Mouse (Mus musculus): ENCODE measurements around the gene D17Wsu92e. TPM values are rescaled to one million over a fixed set of nuclear protein-coding genes. Genes with fewer than 3 reads are reported as not detected.

The D17Wsu92e gene
- polyA plus RNA-seq, 1 experiment from 2014 or later = 10.3 TPM

DNA sequence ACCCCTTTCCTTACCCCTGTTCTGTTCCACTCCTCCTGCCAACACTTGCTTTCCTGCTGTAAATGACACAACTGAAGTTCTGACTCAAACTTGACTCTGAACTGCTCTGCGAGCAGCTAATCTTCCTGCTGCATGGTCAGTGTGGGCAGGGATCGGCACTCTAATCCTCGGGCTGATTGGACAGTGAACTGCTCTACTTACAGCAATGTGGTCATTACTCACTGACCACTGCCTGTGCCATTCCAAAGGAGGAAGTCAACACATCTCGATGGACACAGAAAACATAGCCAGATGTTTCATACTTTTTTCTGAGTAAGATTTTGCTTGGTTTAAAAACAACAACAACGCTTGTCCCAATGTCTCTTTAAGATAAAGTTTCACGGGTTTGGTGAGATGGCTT, 55.4 kb downstream of the D17Wsu92e start:
- Histone ChIP-seq H3K4me1 (ENCODE audit: control insufficient read depth, insufficient read depth, low read depth, low read length) (peaks cover 7% of the 10 kb centered on the region; the same call in 1 of the 2 replicates), H3K9me3 (ENCODE audit: control insufficient read depth, low read length) (no peaks in the 10 kb centered on the region), H3K27ac (ENCODE audit: low read depth, low read length) (no peak overlapping the region), H3K4me3 (ENCODE audit: low read length) (no peak overlapping the region), H3K4me2 (ENCODE audit: low read length) (no peak overlapping the region), H3K36me3 (ENCODE audit: control insufficient read depth, insufficient read depth, low read length) (peaks cover 9% of the 10 kb centered on the region), H3K9ac (ENCODE audit: low read depth, low read length) (no peak overlapping the region), H3K27me3 (replicated peaks; ENCODE audit: control insufficient read depth, insufficient read depth, low read length) (no peaks in the 10 kb centered on the region)
- 97% methylated on average over 6 of the region's 6 CpGs for WGBS
- ATAC-seq = no peak

DNA sequence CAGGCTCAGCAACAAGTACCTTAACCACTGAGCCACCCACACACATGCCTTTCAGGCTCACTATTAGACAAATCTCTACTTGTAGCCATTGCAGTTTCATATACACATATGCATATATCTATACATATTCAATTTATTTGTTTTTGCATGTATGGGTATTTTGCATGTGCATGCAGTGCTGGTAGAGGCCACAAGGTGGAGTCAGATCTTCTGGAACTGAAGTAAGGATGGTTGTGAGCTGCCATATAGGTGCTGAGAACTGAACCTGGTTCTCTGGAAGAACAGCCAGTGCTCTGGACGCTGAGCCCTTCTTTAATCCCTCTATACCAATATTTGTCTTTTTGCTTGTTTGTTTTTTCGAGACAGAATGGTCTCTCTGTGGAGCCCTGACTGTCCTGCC, 56.0 kb downstream of the D17Wsu92e start:
- 97% methylated on average over 2 of the region's 2 CpGs for WGBS

DNA sequence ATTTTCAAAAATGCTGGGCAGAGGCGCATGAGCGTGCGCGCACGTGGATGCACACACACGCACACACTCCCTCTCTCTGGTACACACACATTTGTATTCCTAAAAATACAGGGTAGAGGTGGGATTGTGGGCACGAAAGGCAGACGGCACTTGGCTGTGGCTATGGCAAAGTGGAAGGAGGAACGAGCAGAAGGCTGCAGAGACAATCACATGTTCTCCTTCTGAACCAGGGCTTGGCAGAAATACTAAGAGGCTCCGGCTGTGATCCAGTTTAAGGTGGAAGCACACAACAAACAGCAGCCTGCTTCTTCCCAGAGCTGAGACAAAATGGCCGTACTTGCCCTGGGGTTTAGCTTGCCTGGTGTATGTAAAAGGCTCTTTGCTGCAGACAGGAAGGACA, 57.6 kb downstream of the D17Wsu92e start:
- 92% methylated on average over 11 of the region's 11 CpGs for WGBS
- H3K9ac ChIP-seq (ENCODE audit: low read depth, low read length) = no peak overlapping the region
- H3K4me2 ChIP-seq (ENCODE audit: low read length) = no peak overlapping the region
- H3K9me3 ChIP-seq (ENCODE audit: control insufficient read depth, low read length) = no peaks in the 10 kb centered on the region
- H3K4me3 ChIP-seq (ENCODE audit: low read length) = no peak overlapping the region
- H3K27ac ChIP-seq (ENCODE audit: low read depth, low read length) = no peak overlapping the region
- peaks cover 9% of the 10 kb centered on the region for H3K36me3 ChIP-seq (ENCODE audit: control insufficient read depth, insufficient read depth, low read length)
- H3K27me3 ChIP-seq (replicated peaks; ENCODE audit: control insufficient read depth, insufficient read depth, low read length) = no peaks in the 10 kb centered on the region
- ATAC-seq = no peak
- H3K4me1 ChIP-seq (ENCODE audit: control insufficient read depth, insufficient read depth, low read depth, low read length) = peaks cover 7% of the 10 kb centered on the region; the same call in 1 of the 2 replicates

More for the DNA sequence above, 56.0 kb downstream of the D17Wsu92e start:
- Histone ChIP-seq H3K4me3 (ENCODE audit: low read length) (no peak overlapping the region), H3K4me1 (ENCODE audit: control insufficient read depth, insufficient read depth, low read depth, low read length) (peaks cover 7% of the 10 kb centered on the region; the same call in 1 of the 2 replicates), H3K4me2 (ENCODE audit: low read length) (no peak overlapping the region), H3K27me3 (replicated peaks; ENCODE audit: control insufficient read depth, insufficient read depth, low read length) (no peaks in the 10 kb centered on the region), H3K9me3 (ENCODE audit: control insufficient read depth, low read length) (no peaks in the 10 kb centered on the region), H3K27ac (ENCODE audit: low read depth, low read length) (no peak overlapping the region), H3K36me3 (ENCODE audit: control insufficient read depth, insufficient read depth, low read length) (peaks cover 9% of the 10 kb centered on the region), H3K9ac (ENCODE audit: low read depth, low read length) (no peak overlapping the region)
- ATAC-seq = no peak

- Histone ChIP-seq H3K27me3 (replicated peaks; ENCODE audit: control insufficient read depth, insufficient read depth, low read length) (no peaks in the 10 kb centered on the region), H3K27ac (ENCODE audit: low read depth, low read length) (no peak overlapping the region), H3K9ac (ENCODE audit: low read depth, low read length) (0 out of 2 replicates have a peak overlapping the region, but pooled peaks have one; percentile 24), H3K4me1 (ENCODE audit: control insufficient read depth, insufficient read depth, low read depth, low read length) (peaks cover 7% of the 10 kb centered on the region; the same call in 1 of the 2 replicates), H3K9me3 (ENCODE audit: control insufficient read depth, low read length) (no peaks in the 10 kb centered on the region), H3K36me3 (ENCODE audit: control insufficient read depth, insufficient read depth, low read length) (peaks cover 9% of the 10 kb centered on the region), H3K4me3 (ENCODE audit: low read length) (no peak overlapping the region), H3K4me2 (ENCODE audit: low read length) (no peak overlapping the region)
- ATAC-seq = peak; percentile 90
- WGBS = 24% methylated on average over 9 of the region's 9 CpGs
These were observed 58.7 kb downstream of the D17Wsu92e start for GRCm38 (mm10) chr17:27761639-27762336.

DNA sequence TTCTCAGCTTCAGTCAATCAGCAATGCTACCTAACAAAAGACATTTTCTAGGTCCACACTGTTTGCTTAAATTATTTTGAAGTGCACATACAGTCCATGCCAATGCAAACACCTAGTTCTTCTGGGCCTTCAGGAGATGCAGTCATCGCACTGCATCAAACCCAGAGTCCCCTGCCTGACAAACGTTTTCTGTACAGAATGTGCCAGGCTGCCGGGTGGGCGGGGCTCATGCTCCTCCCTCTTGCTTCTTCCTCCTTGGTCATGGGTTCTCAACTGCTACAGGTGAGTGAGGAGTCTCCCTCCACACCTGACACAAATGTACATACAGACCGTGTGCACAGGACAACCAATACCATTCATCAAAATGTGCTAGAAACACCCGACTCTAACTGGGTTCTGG, 60.3 kb downstream of the D17Wsu92e start:
- Histone ChIP-seq H3K27me3 (replicated peaks; ENCODE audit: control insufficient read depth, insufficient read depth, low read length) (no peaks in the 10 kb centered on the region), H3K9ac (ENCODE audit: low read depth, low read length) (no peak overlapping the region), H3K4me2 (ENCODE audit: low read length) (no peak overlapping the region), H3K9me3 (ENCODE audit: control insufficient read depth, low read length) (no peaks in the 10 kb centered on the region), H3K27ac (ENCODE audit: low read depth, low read length) (no peak overlapping the region), H3K4me3 (ENCODE audit: low read length) (no peak overlapping the region), H3K36me3 (ENCODE audit: control insufficient read depth, insufficient read depth, low read length) (peaks cover 9% of the 10 kb centered on the region), H3K4me1 (ENCODE audit: control insufficient read depth, insufficient read depth, low read depth, low read length) (peaks cover 7% of the 10 kb centered on the region; the same call in 1 of the 2 replicates)
- WGBS = 84% methylated on average over 6 of the region's 6 CpGs
- ATAC-seq = no peak

DNA sequence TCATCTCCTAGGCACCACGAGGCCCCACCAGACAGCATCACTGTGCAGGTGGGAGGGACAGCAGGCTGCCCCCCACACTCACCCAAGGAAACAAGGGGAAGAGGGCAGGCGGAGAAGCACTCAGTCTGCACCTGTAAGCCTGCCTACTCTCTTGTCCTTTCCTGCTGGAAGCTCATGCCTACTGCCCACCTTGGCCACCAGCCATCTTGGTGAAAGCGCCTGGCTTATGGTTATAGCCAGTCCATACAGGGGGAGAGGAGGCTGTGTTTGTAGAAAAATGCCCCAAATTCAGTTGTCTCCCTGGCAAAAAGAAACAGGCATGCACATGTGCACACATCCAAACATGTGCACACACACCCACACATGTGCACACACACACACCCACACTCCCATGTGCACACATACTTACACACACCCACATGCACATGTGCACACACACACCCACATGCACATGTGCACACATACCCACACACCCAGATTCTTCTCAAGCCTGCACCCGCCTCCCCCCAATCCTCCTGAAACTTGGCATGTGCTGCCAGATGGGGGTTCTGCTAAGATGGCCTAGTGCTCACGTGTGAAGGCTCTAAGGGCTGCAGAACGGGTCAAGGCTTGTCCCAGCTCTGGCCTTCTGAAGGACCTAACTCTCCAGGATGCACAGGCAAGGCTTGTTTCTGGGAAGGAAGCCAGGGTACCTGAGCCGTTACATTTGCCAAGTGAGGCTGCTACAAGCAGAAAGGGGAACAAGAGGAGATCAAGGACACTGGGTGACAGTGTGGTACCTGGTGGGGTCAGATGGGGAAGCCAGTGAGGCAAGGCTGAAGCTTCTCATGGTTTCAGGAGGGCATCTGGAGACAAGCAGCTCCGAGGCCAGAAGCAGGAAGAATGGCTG, 68.9 kb downstream of the D17Wsu92e start:
- 86% methylated on average over 8 of the region's 8 CpGs for WGBS
- Histone ChIP-seq H3K27me3 (replicated peaks; ENCODE audit: control insufficient read depth, insufficient read depth, low read length) (no peaks in the 10 kb centered on the region), H3K27ac (ENCODE audit: low read depth, low read length) (no peak overlapping the region), H3K4me1 (ENCODE audit: control insufficient read depth, insufficient read depth, low read depth, low read length) (peaks cover 2% of the 10 kb centered on the region), H3K4me2 (ENCODE audit: low read length) (no peak overlapping the region), H3K4me3 (ENCODE audit: low read length) (no peak overlapping the region), H3K9ac (ENCODE audit: low read depth, low read length) (no peak overlapping the region), H3K9me3 (ENCODE audit: control insufficient read depth, low read length) (no peaks in the 10 kb centered on the region), H3K36me3 (ENCODE audit: control insufficient read depth, insufficient read depth, low read length) (no peaks in the 10 kb centered on the region)
- no peak for ATAC-seq

GRCm38 (mm10) chr17:27750451-27750942, 70.0 kb downstream of the D17Wsu92e start:
- WGBS = 90% methylated on average over 6 of the region's 6 CpGs
- Histone ChIP-seq H3K4me3 (ENCODE audit: low read length) (no peak overlapping the region), H3K9ac (ENCODE audit: low read depth, low read length) (no peak overlapping the region), H3K4me2 (ENCODE audit: low read length) (no peak overlapping the region), H3K4me1 (ENCODE audit: control insufficient read depth, insufficient read depth, low read depth, low read length) (peaks cover 4% of the 10 kb centered on the region), H3K9me3 (ENCODE audit: control insufficient read depth, low read length) (no peaks in the 10 kb centered on the region), H3K36me3 (ENCODE audit: control insufficient read depth, insufficient read depth, low read length) (no peaks in the 10 kb centered on the region), H3K27me3 (replicated peaks; ENCODE audit: control insufficient read depth, insufficient read depth, low read length) (no peaks in the 10 kb centered on the region), H3K27ac (ENCODE audit: low read depth, low read length) (no peak overlapping the region)
- no peak for ATAC-seq

- WGBS = 82% methylated on average over 2 of the region's 2 CpGs
- peaks cover 4% of the 10 kb centered on the region for H3K4me1 ChIP-seq (ENCODE audit: control insufficient read depth, insufficient read depth, low read depth, low read length)
- H3K4me3 ChIP-seq (ENCODE audit: low read length) = no peak overlapping the region
- no peak overlapping the region for H3K27ac ChIP-seq (ENCODE audit: low read depth, low read length)
- H3K36me3 ChIP-seq (ENCODE audit: control insufficient read depth, insufficient read depth, low read length) = no peaks in the 10 kb centered on the region
- H3K27me3 ChIP-seq (replicated peaks; ENCODE audit: control insufficient read depth, insufficient read depth, low read length) = no peaks in the 10 kb centered on the region
- H3K9me3 ChIP-seq (ENCODE audit: control insufficient read depth, low read length) = no peaks in the 10 kb centered on the region
- H3K9ac ChIP-seq (ENCODE audit: low read depth, low read length) = no peak overlapping the region
- H3K4me2 ChIP-seq (ENCODE audit: low read length) = no peak overlapping the region
- no peak for ATAC-seq
These were observed 72.3 kb downstream of the D17Wsu92e start for GRCm38 (mm10) chr17:27748123-27748522.

- ATAC-seq = no peak
- H3K36me3 ChIP-seq (ENCODE audit: control insufficient read depth, insufficient read depth, low read length) = no peaks in the 10 kb centered on the region
- H3K27me3 ChIP-seq (replicated peaks; ENCODE audit: control insufficient read depth, insufficient read depth, low read length) = no peaks in the 10 kb centered on the region
- no peak overlapping the region for H3K9ac ChIP-seq (ENCODE audit: low read depth, low read length)
- no peak overlapping the region for H3K4me3 ChIP-seq (ENCODE audit: low read length)
- 63% methylated on average over 4 of the region's 4 CpGs for WGBS
- H3K4me1 ChIP-seq (ENCODE audit: control insufficient read depth, insufficient read depth, low read depth, low read length) = peaks cover 4% of the 10 kb centered on the region
- no peak overlapping the region for H3K27ac ChIP-seq (ENCODE audit: low read depth, low read length)
- no peak overlapping the region for H3K4me2 ChIP-seq (ENCODE audit: low read length)
- H3K9me3 ChIP-seq (ENCODE audit: control insufficient read depth, low read length) = no peaks in the 10 kb centered on the region
These were observed 74.0 kb downstream of the D17Wsu92e start for GRCm38 (mm10) chr17:27746446-27746845.

Measured in hindbrain, embryonic 16.5 days (tissue).